Mouse (Mus musculus): ENCODE data around the gene Rdh5. TPM values are rescaled to one million over a fixed set of nuclear protein-coding genes. Genes with fewer than 3 reads are reported as not detected.

Gene Rdh5
- polyA plus RNA-seq, 1 experiment from 2014 or later, result 19.3 TPM

GRCm38 (mm10) chr10:128897501-128897900, 25.2 kb downstream of the Rdh5 start:
- peaks cover 22% of the 10 kb centered on the region for H3K4me1 ChIP-seq (replicated peaks)
- no peaks in the 10 kb centered on the region for H3K9me3 ChIP-seq
- H3K9ac ChIP-seq, result no peak overlapping the region
- H3K4me2 ChIP-seq, result no peak overlapping the region
- H3K36me3 ChIP-seq, result no peaks in the 10 kb centered on the region
- no peak overlapping the region for H3K4me3 ChIP-seq
- WGBS, result 26% methylated on average over 1 of the region's 1 CpGs
- H3K27me3 ChIP-seq, result peaks cover 29% of the 10 kb centered on the region
- no peak overlapping the region for H3K27ac ChIP-seq
- ATAC-seq (ENCODE audit: low FRiP score), result no peak

GRCm38 (mm10) chr10:128896807-128897206, 25.9 kb downstream of the Rdh5 start:
- no peak overlapping the region for H3K27ac ChIP-seq
- peak overlapping the region; percentile 37 for H3K4me2 ChIP-seq
- no peaks in the 10 kb centered on the region for H3K36me3 ChIP-seq
- peaks cover 24% of the 10 kb centered on the region for H3K4me1 ChIP-seq (replicated peaks)
- H3K9me3 ChIP-seq, result no peaks in the 10 kb centered on the region
- WGBS, result 40% methylated on average over 1 of the region's 1 CpGs
- ATAC-seq (ENCODE audit: low FRiP score), result no peak
- no peak overlapping the region for H3K9ac ChIP-seq
- H3K4me3 ChIP-seq, result peak overlapping the region; percentile 14; the same call in 1 of the 2 replicates
- peaks cover 29% of the 10 kb centered on the region for H3K27me3 ChIP-seq

- Histone ChIP-seq H3K9me3 (no peaks in the 10 kb centered on the region), H3K4me1 (replicated peaks) (peaks cover 24% of the 10 kb centered on the region), H3K36me3 (no peaks in the 10 kb centered on the region), H3K4me3 (peak overlapping the region; percentile 14), H3K27ac (no peak overlapping the region), H3K9ac (0 out of 2 replicates have a peak overlapping the region, but pooled peaks have one; percentile 35), H3K27me3 (peaks cover 29% of the 10 kb centered on the region), H3K4me2 (peak overlapping the region; percentile 37)
- peak; percentile 50 for ATAC-seq (ENCODE audit: low FRiP score)
- WGBS, result 2% methylated on average over 17 of the region's 17 CpGs
These were observed 26.6 kb downstream of the Rdh5 start for GRCm38 (mm10) chr10:128895952-128896693.

GRCm38 (mm10) chr10:128895437-128895836, 27.3 kb downstream of the Rdh5 start:
- H3K9ac ChIP-seq, result no peak overlapping the region
- H3K9me3 ChIP-seq, result no peaks in the 10 kb centered on the region
- peak overlapping the region; percentile 37; the same call in 1 of the 2 replicates for H3K4me2 ChIP-seq
- H3K4me3 ChIP-seq, result no peak overlapping the region
- peaks cover 30% of the 10 kb centered on the region for H3K4me1 ChIP-seq (replicated peaks)
- H3K27ac ChIP-seq, result no peak overlapping the region
- WGBS, result under 1% methylated on average over 9 of the region's 9 CpGs
- H3K36me3 ChIP-seq, result no peaks in the 10 kb centered on the region
- peaks cover 29% of the 10 kb centered on the region for H3K27me3 ChIP-seq
- 0 out of 2 replicates have a peak, but pooled peaks have one; percentile 6 for ATAC-seq (ENCODE audit: low FRiP score)

- no peaks in the 10 kb centered on the region for H3K9me3 ChIP-seq
- peaks cover 9% of the 10 kb centered on the region for H3K36me3 ChIP-seq
- peak overlapping the region; percentile 82 for H3K4me3 ChIP-seq
- ATAC-seq (ENCODE audit: low FRiP score), result peak; percentile 18
- H3K27ac ChIP-seq, result peak overlapping the region; percentile 97
- H3K4me1 ChIP-seq (replicated peaks), result peaks cover 59% of the 10 kb centered on the region
- H3K4me2 ChIP-seq, result peak overlapping the region; percentile 91
- peaks cover 24% of the 10 kb centered on the region for H3K27me3 ChIP-seq
- 1% methylated on average over 9 of the region's 9 CpGs for WGBS
- H3K9ac ChIP-seq, result peak overlapping the region; percentile 88
These were observed 30.4 kb downstream of the Rdh5 start for GRCm38 (mm10) chr10:128892246-128892645.

- ATAC-seq (ENCODE audit: low FRiP score), result peak; percentile 88
- peak within 1 kb of the TSS; percentile 91 for H3K4me2 ChIP-seq
- 1% methylated on average over 63 of the region's 89 CpGs for WGBS
- H3K27me3 ChIP-seq, result peaks cover 16% of the 10 kb centered on the region
- peaks cover 61% of the 10 kb centered on the region for H3K4me1 ChIP-seq (replicated peaks)
- H3K4me3 ChIP-seq, result peak within 1 kb of the TSS; percentile 82
- H3K9me3 ChIP-seq, result no peaks in the 10 kb centered on the region
- peak within 1 kb of the TSS; percentile 97 for H3K27ac ChIP-seq
- peaks cover 16% of the 10 kb centered on the region for H3K36me3 ChIP-seq
- H3K9ac ChIP-seq, result peak within 1 kb of the TSS; percentile 88
These were observed 31.2 kb downstream of the Rdh5 start, which contains the start of gene Gdf11 for GRCm38 (mm10) chr10:128891296-128892094. Gene Gdf11 (minus strand): TSS chr10:128891718.

GRCm38 (mm10) chr10:128890383-128891295, 32.0 kb downstream of the Rdh5 start:
- peaks cover 8% of the 10 kb centered on the region for H3K27me3 ChIP-seq
- H3K4me3 ChIP-seq, result peak overlapping the region; percentile 82
- H3K9ac ChIP-seq, result peak overlapping the region; percentile 88
- H3K27ac ChIP-seq, result peak overlapping the region; percentile 97
- H3K4me2 ChIP-seq, result peak overlapping the region; percentile 91
- H3K36me3 ChIP-seq, result peaks cover 24% of the 10 kb centered on the region
- H3K9me3 ChIP-seq, result no peaks in the 10 kb centered on the region
- ATAC-seq (ENCODE audit: low FRiP score), result peak; percentile 21
- WGBS, result under 1% methylated on average over 40 of the region's 40 CpGs
- peaks cover 55% of the 10 kb centered on the region for H3K4me1 ChIP-seq (replicated peaks)

- Histone ChIP-seq H3K36me3 (peaks cover 32% of the 10 kb centered on the region), H3K4me2 (peak overlapping the region; percentile 91), H3K9me3 (no peaks in the 10 kb centered on the region), H3K4me1 (replicated peaks) (peaks cover 55% of the 10 kb centered on the region), H3K27me3 (peaks cover 7% of the 10 kb centered on the region), H3K4me3 (peak overlapping the region; percentile 82), H3K27ac (peak overlapping the region; percentile 97), H3K9ac (peak overlapping the region; percentile 88)
- ATAC-seq (ENCODE audit: low FRiP score), result no peak
- WGBS, result 9% methylated on average over 1 of the region's 2 CpGs
These were observed 32.8 kb downstream of the Rdh5 start for GRCm38 (mm10) chr10:128889846-128890245.

GRCm38 (mm10) chr10:128888941-128889827, 33.5 kb downstream of the Rdh5 start:
- H3K4me3 ChIP-seq, result peak overlapping the region; percentile 82
- H3K9ac ChIP-seq, result peak overlapping the region; percentile 88
- peaks cover 55% of the 10 kb centered on the region for H3K4me1 ChIP-seq (replicated peaks)
- H3K36me3 ChIP-seq, result peaks cover 37% of the 10 kb centered on the region
- peak; percentile 26 for ATAC-seq (ENCODE audit: low FRiP score)
- WGBS, result 0% methylated on average over 7 of the region's 7 CpGs
- H3K9me3 ChIP-seq, result no peaks in the 10 kb centered on the region
- H3K27ac ChIP-seq, result peak overlapping the region; percentile 97
- H3K4me2 ChIP-seq, result peak overlapping the region; percentile 91
- H3K27me3 ChIP-seq, result 0 out of 2 replicates have a peak, but pooled peaks cover 2% of the 10 kb centered on the region

GRCm38 (mm10) chr10:128882067-128882466, 40.6 kb downstream of the Rdh5 start:
- no peak overlapping the region for H3K4me3 ChIP-seq
- 82% methylated on average over 5 of the region's 5 CpGs for WGBS
- no peak overlapping the region for H3K4me2 ChIP-seq
- no peak overlapping the region for H3K9ac ChIP-seq
- peaks cover 9% of the 10 kb centered on the region for H3K4me1 ChIP-seq (replicated peaks)
- peaks cover 54% of the 10 kb centered on the region for H3K36me3 ChIP-seq
- no peaks in the 10 kb centered on the region for H3K9me3 ChIP-seq
- no peak overlapping the region for H3K27ac ChIP-seq
- no peaks in the 10 kb centered on the region for H3K27me3 ChIP-seq
- ATAC-seq (ENCODE audit: low FRiP score), result no peak

- Histone ChIP-seq H3K9ac (no peak overlapping the region), H3K4me2 (no peak overlapping the region), H3K4me1 (replicated peaks) (no peaks in the 10 kb centered on the region), H3K9me3 (no peaks in the 10 kb centered on the region), H3K36me3 (peaks cover 39% of the 10 kb centered on the region), H3K27me3 (no peaks in the 10 kb centered on the region), H3K27ac (no peak overlapping the region), H3K4me3 (no peak overlapping the region)
- WGBS, result 82% methylated on average over 2 of the region's 2 CpGs
- no peak for ATAC-seq (ENCODE audit: low FRiP score)
These were observed 43.9 kb downstream of the Rdh5 start for GRCm38 (mm10) chr10:128878811-128879210.
